ENCODE assay signal across 8 mouse cellular contexts in genomic region chr13:81760379-81760778, GRCm38 (mm10). TPM values are rescaled to one million over a fixed set of nuclear protein-coding genes. Genes with fewer than 3 reads are reported as not detected.
DNase-seq lines count a peak whose midpoint lies in the region.

No protein-coding gene starts in this region.

- H3K36me3 ChIP-seq in forebrain, embryonic 10.5 days (replicated peaks) = no peaks in the 10 kb centered on the region

- H3K27ac ChIP-seq in forebrain, embryonic 10.5 days = no peak overlapping the region

- WGBS in forebrain, embryonic 10.5 days = 30% methylated on average over 3 of the region's 3 CpGs

- no peaks in the 10 kb centered on the region for H3K27me3 ChIP-seq in forebrain, embryonic 10.5 days (ENCODE audit: poor library complexity, severe bottlenecking)

- H3K4me3 ChIP-seq in forebrain, embryonic 10.5 days = no peak overlapping the region

- H3K9me3 ChIP-seq in forebrain, embryonic 10.5 days = no peaks in the 10 kb centered on the region

- peak; percentile 20 for DNase-seq in heart, adult 8-10 months (ENCODE audit: low spot score)
- no peak for DNase-seq in heart, adult 11 months
- DNase-seq in B cell, adult 2 months = peak; percentile 26 to 31
- DNase-seq in adrenal gland, postnatal 10 days = peak; percentile 71
- DNase-seq in forebrain, embryonic 10.5 days (ENCODE audit: extremely low spot score, low spot score) = peak; percentile 31
- DNase-seq in kidney, adult 8-10 months = peak; percentile 41 to 64
- DNase-seq in lung, postnatal 25 days (ENCODE audit: low spot score) = peak; percentile 29
- peak; percentile 23 for DNase-seq in thymus, postnatal 25 days

- peaks cover 4% of the 10 kb centered on the region; the same call in 1 of the 2 replicates for H3K4me1 ChIP-seq in forebrain, embryonic 10.5 days

RNA-seq across cellular contexts. Expression of gene Cetn3, which starts 22.5 kb away (rescaled TPM):
- 10 to 100 TPM; 42.4 to 60.0 (median 51.5) TPM for total RNA-seq in heart, adult 8-10 months (2022)
- total RNA-seq in adrenal gland, postnatal 10 days (2021) = 100 to 1,000 TPM; 120 to 138 TPM
- 237 and 275 TPM in 2 replicates for polyA plus RNA-seq in forebrain, embryonic 10.5 days (2016; fragmentation: Nextera tagmentation; extraction: Ambion mirVana)

RNA-seq across cellular contexts. Expression of gene Mblac2, which starts 49.2 kb away (rescaled TPM):
- total RNA-seq in heart, adult 8-10 months (2022) = 1 to 10 TPM; 4.8 to 7.6 (median 6.3) TPM
- 10 to 100 TPM in 1 of 2 experiments, 1 to 10 TPM in 1; 7.0 to 12.4 TPM for total RNA-seq in adrenal gland, postnatal 10 days (2021)
- polyA plus RNA-seq in forebrain, embryonic 10.5 days (2016; fragmentation: Nextera tagmentation; extraction: Ambion mirVana) = 3.5 and 4.4 TPM in 2 replicates

RNA-seq across cellular contexts. Expression of gene Polr3g, which starts 49.6 kb away (rescaled TPM):
- total RNA-seq in heart, adult 8-10 months (2022) = 1 to 10 TPM; 4.3 to 5.9 (median 5.4) TPM
- total RNA-seq in adrenal gland, postnatal 10 days (2021) = 1 to 10 TPM; 5.0 to 6.9 TPM
- polyA plus RNA-seq in forebrain, embryonic 10.5 days (2016; fragmentation: Nextera tagmentation; extraction: Ambion mirVana) = 21.7 and 24.3 TPM in 2 replicates
